Mouse (Mus musculus) adrenal gland, adult 18-20 months (tissue): Measurements from ENCODE around the gene Olfr1317. TPM values are rescaled to one million over a fixed set of nuclear protein-coding genes. Genes with fewer than 3 reads are reported as not detected.

Experiments
- DNase-seq, 2 experiments: peaks; one replicate each; pipeline ENCODE4 v3.0.0; 2021 to 2022; ENCODE audit warnings: low spot score in 2 of 2
- long read RNA-seq, 2 experiments: library from polyadenylated mRNA; stranded (forward); transcript quantifications; one replicate each; pipeline ENCODE4 v2.0.0; 2021
- total RNA-seq, 2 experiments: library from RNA; stranded (reverse); gene quantifications; 1 replicate in 1 of 2; 2 replicates in 1 of 2; pipeline ENCODE4 v1.2.3; 2021

The Olfr1317 gene
- not detected for total RNA-seq
- long read RNA-seq, experiment 1, result 0 reads
- long read RNA-seq, experiment 2, result 0 reads

DNA sequence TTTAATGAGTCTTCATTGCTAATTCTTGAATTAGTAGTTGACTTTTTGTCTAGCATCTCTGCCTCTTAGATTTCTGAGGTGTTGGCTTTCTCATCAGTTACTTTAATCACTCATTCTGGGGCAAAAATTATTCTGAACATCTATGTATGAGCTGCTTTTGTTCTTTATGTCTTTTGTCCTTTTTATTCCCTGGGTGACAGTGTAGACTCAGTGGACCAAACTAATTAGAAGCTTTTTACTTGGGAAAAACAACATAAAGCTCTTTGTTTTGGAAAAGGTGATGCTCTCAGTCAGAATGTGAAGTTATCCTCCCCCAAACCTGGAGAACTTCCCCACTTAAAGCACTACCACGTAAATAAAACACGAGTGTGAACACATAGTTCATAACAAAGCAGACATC lies at the start of gene Olfr1317:
Gene Olfr1317 (plus strand): TSS at position 301 of the 400 bp plus-strand sequence.
- DNase-seq, result no peak

DNA sequence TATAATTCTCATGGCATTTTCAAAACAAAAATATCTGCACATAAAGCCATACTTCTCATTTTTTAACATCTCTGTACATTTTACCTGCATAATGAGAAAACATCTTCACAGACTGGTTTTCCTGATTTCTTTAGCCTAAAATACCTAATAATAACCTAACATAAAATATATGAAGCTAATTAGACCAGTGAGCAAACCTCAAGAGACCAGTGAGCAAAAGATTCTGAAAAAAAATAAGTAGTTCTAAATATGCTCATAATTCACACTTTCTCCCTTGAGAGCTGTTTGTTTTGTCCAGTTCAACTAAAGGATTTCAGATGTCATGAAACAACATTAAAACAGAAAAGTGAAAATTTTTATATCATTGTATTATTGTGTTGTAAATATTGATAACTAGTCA lies 43.4 kb upstream of the Olfr1317 start, which contains the start of gene Olfr1314:
Gene Olfr1314 (minus strand): TSS at position 101 of the 400 bp plus-strand sequence.
- no peak for DNase-seq

DNA sequence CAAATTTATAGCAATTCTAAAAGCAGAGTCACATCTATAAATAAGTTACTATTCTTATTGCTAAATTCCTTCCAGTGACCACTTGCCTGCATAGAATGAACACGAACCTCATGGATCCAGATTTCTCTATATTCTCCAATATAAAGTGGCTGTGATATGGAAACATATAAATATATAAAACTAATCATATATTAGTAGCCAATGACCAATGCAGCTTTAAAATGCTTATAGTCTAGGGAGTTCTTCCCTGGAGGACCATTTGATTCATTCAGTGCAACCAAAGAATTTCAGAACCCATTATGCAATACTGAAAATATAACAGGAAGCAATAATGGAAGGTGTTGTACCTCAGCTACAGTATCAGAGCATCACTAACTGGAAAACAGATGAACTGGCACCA lies 24.8 kb upstream of the Olfr1317 start, which contains the start of gene Olfr1315-ps1:
Gene Olfr1315-ps1 (minus strand): TSS at position 101 of the 400 bp plus-strand sequence.
- DNase-seq, result no peak

DNA sequence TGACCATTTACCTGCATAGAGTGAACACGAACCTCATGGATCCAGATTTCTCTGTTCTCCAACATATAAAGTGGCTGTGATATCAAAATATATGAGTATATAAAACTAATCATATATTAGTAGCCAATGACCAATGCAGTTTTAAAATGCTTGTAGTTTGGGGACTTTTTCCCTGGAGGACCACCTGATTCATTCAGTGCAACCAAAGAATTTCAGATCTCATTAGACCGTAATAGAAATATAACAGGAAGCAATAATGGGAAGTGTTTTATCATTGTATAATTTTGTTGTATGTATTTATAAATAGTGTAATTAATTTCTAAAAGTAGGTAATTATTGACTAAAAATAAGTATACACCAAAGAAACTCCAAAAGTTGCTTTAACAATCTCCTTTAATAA lies 5.3 kb upstream of the Olfr1317 start, which contains the start of gene Olfr1316:
Gene Olfr1316 (minus strand): TSS at position 101 of the 400 bp plus-strand sequence.
- DNase-seq, result no peak

DNA sequence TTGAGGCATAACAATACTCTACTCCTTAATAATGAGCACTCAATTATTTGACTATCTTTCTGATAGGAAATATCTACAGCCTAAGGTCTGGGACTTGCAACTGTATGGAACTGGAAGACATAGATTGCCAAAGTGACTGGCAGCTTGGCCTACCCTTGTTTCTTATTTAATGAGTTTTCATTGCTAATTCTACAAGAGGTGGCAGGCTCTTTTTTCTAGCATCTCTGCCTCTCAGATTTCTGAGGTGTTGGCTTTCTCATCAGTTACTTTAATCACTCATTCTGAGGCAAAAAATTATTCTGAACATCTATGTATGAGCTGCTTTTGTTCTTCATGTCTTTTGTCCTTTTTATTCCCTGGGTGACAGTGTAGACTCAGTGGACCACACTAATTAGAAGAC lies 13.8 kb downstream of the Olfr1317 start, which contains the start of gene Olfr1318:
Gene Olfr1318 (plus strand): TSS at position 301 of the 400 bp plus-strand sequence.
- no peak for DNase-seq

Other genes starting within 250 kb of the Olfr1317 start
- gene Olfr1306, start 224.1 kb upstream of the Olfr1317 start, total RNA-seq, result not detected
- gene Olfr1307, start 190.9 kb upstream of the Olfr1317 start, total RNA-seq, result not detected
- gene Olfr1308, start 175.4 kb upstream of the Olfr1317 start, total RNA-seq, result not detected
- gene Olfr1309, start 150.0 kb upstream of the Olfr1317 start, total RNA-seq, result not detected
- gene Olfr1310, start 127.6 kb upstream of the Olfr1317 start, total RNA-seq, result not detected
- not detected for gene Olfr1311, start 115.9 kb upstream of the Olfr1317 start, total RNA-seq
- not detected for gene Olfr1312, start 90.1 kb upstream of the Olfr1317 start, total RNA-seq
- not detected for gene Olfr1313, start 62.5 kb upstream of the Olfr1317 start, total RNA-seq
- gene Olfr1314, start 43.5 kb upstream of the Olfr1317 start, total RNA-seq, result not detected
- not detected for gene Olfr1315-ps1, start 24.9 kb upstream of the Olfr1317 start, total RNA-seq
- not detected for gene Olfr1316, start 5.4 kb upstream of the Olfr1317 start, total RNA-seq
- not detected for gene Olfr1318, start 13.9 kb downstream of the Olfr1317 start, total RNA-seq
- 1 to 10 TPM; 5.2 to 5.9 TPM for gene Lpcat4, start 99.1 kb downstream of the Olfr1317 start, total RNA-seq
- gene Nutm1, start 119.0 kb downstream of the Olfr1317 start, total RNA-seq, result not detected
- gene Nop10, start 121.6 kb downstream of the Olfr1317 start, total RNA-seq, result 100 to 1,000 TPM; 109 to 149 TPM
- 10 to 100 TPM; 26.9 to 32.5 TPM for gene Slc12a6, start 125.5 kb downstream of the Olfr1317 start, total RNA-seq
- under 1 TPM in 1 of 2 experiments, not detected in 1; 0.38 TPM for gene Gm21985, start 126.0 kb downstream of the Olfr1317 start, total RNA-seq
- 10 to 100 TPM; 95.1 to 98.0 TPM for gene Emc4, start 227.7 kb downstream of the Olfr1317 start, total RNA-seq
- 10 to 100 TPM; 10.0 to 11.3 TPM for gene Katnbl1, start 238.9 kb downstream of the Olfr1317 start, total RNA-seq